Mouse (Mus musculus) cerebellum, adult (tissue): ENCODE measurements around the gene Pak4.

Source experiments
- ATAC-seq: cut with Nextera tagmentation; 2 replicates; pipeline ENCODE4 v1.9.2; 2017; ENCODE audit warnings: mild to moderate bottlenecking, moderate library complexity, mixed read lengths; ENCODE audit not compliant: insufficient number of reproducible peaks, low FRiP score, low TSS enrichment

Gene Pak4

GRCm38 (mm10) chr7:28593206-28594111 lies 4.5 kb downstream of the Pak4 start:
- no peak for ATAC-seq

GRCm38 (mm10) chr7:28591862-28592261 lies 6.1 kb downstream of the Pak4 start:
- ATAC-seq, result no peak

- ATAC-seq, result no peak
Measured at GRCm38 (mm10) chr7:28587644-28588043, 10.3 kb downstream of the Pak4 start.

- no peak for ATAC-seq
Measured at GRCm38 (mm10) chr7:28586663-28587411, 11.1 kb downstream of the Pak4 start.

- ATAC-seq, result no peak
Measured at GRCm38 (mm10) chr7:28585001-28585400, 13.0 kb downstream of the Pak4 start.

GRCm38 (mm10) chr7:28584468-28584867 lies 13.5 kb downstream of the Pak4 start:
- no peak for ATAC-seq

GRCm38 (mm10) chr7:28583570-28584344 lies 14.2 kb downstream of the Pak4 start:
- no peak for ATAC-seq

- no peak for ATAC-seq
Measured at GRCm38 (mm10) chr7:28582841-28583240, 15.1 kb downstream of the Pak4 start.

- ATAC-seq, result no peak
Measured at GRCm38 (mm10) chr7:28581721-28582120, 16.3 kb downstream of the Pak4 start.

GRCm38 (mm10) chr7:28579826-28580225 lies 18.2 kb downstream of the Pak4 start:
- no peak for ATAC-seq

GRCm38 (mm10) chr7:28578543-28579053 lies 19.4 kb downstream of the Pak4 start:
- no peak for ATAC-seq

- ATAC-seq, result 0 out of 2 replicates have a peak, but pooled peaks have one; percentile 15
Measured at GRCm38 (mm10) chr7:28577826-28578542, 20.0 kb downstream of the Pak4 start.

GRCm38 (mm10) chr7:28576271-28576914 lies 21.6 kb downstream of the Pak4 start:
- no peak for ATAC-seq

GRCm38 (mm10) chr7:28575597-28575996 lies 22.4 kb downstream of the Pak4 start:
- ATAC-seq, result no peak

- no peak for ATAC-seq
Measured at GRCm38 (mm10) chr7:28573236-28573635, 24.7 kb downstream of the Pak4 start.

- no peak for ATAC-seq
Measured at GRCm38 (mm10) chr7:28572689-28573088, 25.3 kb downstream of the Pak4 start.

- no peak for ATAC-seq
Measured at GRCm38 (mm10) chr7:28570982-28571682, 26.9 kb downstream of the Pak4 start.

GRCm38 (mm10) chr7:28570291-28570981 lies 27.5 kb downstream of the Pak4 start:
- ATAC-seq, result no peak; the same call in 1 of the 2 replicates
